In the genomic region with DNA sequence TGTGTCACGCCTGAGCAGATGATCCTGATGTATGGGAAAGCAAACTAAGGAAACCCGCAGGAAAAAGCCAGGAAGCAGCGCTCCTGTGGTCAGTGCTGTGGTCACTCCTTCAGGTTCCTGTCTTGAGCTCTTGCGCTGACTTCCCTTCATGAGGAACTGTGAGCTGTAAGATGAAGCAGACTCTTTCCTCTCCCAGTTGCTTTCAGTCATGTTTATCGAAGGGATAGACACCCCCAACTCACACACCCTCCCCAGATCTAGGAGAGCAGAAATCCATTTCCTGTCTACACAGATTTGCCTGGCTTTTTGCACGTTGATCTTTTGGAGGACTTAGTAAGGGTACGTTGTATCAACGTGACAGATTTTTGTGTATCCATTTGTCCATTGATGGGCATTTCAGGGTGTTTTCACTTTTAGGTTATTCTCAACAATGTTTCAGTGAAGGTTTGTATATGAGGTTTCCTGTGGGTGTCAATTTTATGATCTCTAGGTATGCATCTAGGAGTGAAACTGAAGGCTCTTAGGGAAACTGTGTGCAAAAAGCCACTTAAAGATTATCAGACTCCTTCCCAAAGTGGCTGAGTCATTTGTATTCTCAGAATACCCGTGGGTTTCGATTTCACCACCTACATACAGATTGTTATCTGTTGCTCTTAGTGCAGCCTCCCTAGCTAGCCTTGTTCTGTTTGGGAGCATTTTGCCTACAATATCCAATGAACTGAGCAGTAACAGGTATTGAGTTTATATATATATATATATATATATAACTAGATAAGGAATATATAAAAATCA, we compare ENCODE assay signal across 14 mouse cellular contexts. TPM values are rescaled to one million over a fixed set of nuclear protein-coding genes. Genes with fewer than 3 reads are reported as not detected.
DNase-seq lines count a peak whose midpoint lies in the region; ATAC-seq and TF ChIP-seq lines count a peak whose summit lies in the region.
"Had no signal": no experiment of that assay in that cellular context is flagged by ENCODE, and none has a peak within 500 bp of the region (broad histone marks: within the 10 kb centered on the region; RNA-seq: fewer than 3 reads in every experiment).

No protein-coding gene starts in this region.

- DNase-seq in heart, postnatal 0 days (ENCODE audit: low spot score) = no peak
- DNase-seq in heart, postnatal 14 days = no peak
- DNase-seq in c-Kit-negative CD71-positive TER-119-positive erythroid progenitor cells, embryonic 14.5 days (ENCODE audit: low read depth, low spot score) = peak; percentile 66
- DNase-seq in liver, embryonic 13.5 days = no peak
- DNase-seq in naive thymus-derived CD4-positive, alpha-beta T cell, adult 2 months (ENCODE audit: low read depth) = peak; percentile 49
- no peak for DNase-seq in ovary, postnatal 14 days (ENCODE audit: low spot score)
- no peak for DNase-seq in thymus, postnatal 4 days
- DNase-seq: cerebellum, postnatal 25 days; heart, adult 18-20 months; left cerebral cortex, postnatal 4 days; lung, postnatal 14 days had no signal

- no peak for TF ChIP-seq EP300 in heart, postnatal 0 days (IDR thresholded peaks at IDR 0.05; ENCODE audit: low read depth)

- intact Hi-C loops in heart, postnatal 14 days (cut with DNase I) = no loop called here

- no peaks in the 10 kb centered on the region for H3K36me3 ChIP-seq in heart, postnatal 0 days (replicated peaks; ENCODE audit: control insufficient read depth, insufficient read depth, low read length)
- no peaks in the 10 kb centered on the region for H3K36me3 ChIP-seq in liver, embryonic 13.5 days
- no peaks in the 10 kb centered on the region for H3K36me3 ChIP-seq in forebrain, embryonic 16.5 days (ENCODE audit: control insufficient read depth, insufficient read depth)
- H3K36me3 ChIP-seq: hindbrain, embryonic 13.5 days; kidney, embryonic 15.5 days had no signal

- no peak for TF ChIP-seq CTCF in heart, postnatal 0 days (IDR thresholded peaks at IDR 0.05; ENCODE audit: low read depth)

- H3K4me3 ChIP-seq in heart, postnatal 0 days (ENCODE audit: low read depth, low read length) = no peak overlapping the region
- peak overlapping the region; percentile 32 for H3K4me3 ChIP-seq in liver, embryonic 13.5 days (replicated peaks)
- no peak overlapping the region for H3K4me3 ChIP-seq in forebrain, embryonic 16.5 days (replicated peaks; ENCODE audit: low read length)
- H3K4me3 ChIP-seq: hindbrain, embryonic 13.5 days; kidney, embryonic 15.5 days had no signal

- peak overlapping the region; percentile 18; the same call in 1 of the 2 replicates for H3K4me2 ChIP-seq in heart, postnatal 0 days (ENCODE audit: low read depth, low read length)
- peak overlapping the region; percentile 68 for H3K4me2 ChIP-seq in liver, embryonic 13.5 days
- no peak overlapping the region for H3K4me2 ChIP-seq in forebrain, embryonic 16.5 days (ENCODE audit: low read length)
- H3K4me2 ChIP-seq: hindbrain, embryonic 13.5 days; kidney, embryonic 15.5 days had no signal

- H3K27me3 ChIP-seq in heart, postnatal 0 days (ENCODE audit: control insufficient read depth, insufficient read depth, low read length) = no peaks in the 10 kb centered on the region
- no peaks in the 10 kb centered on the region for H3K27me3 ChIP-seq in liver, embryonic 13.5 days
- H3K27me3 ChIP-seq in forebrain, embryonic 16.5 days (replicated peaks; ENCODE audit: control insufficient read depth, insufficient read depth, low read length) = no peaks in the 10 kb centered on the region
- H3K27me3 ChIP-seq: hindbrain, embryonic 13.5 days; kidney, embryonic 15.5 days had no signal

- ATAC-seq in heart, postnatal 0 days (ENCODE audit: insufficient read depth, low read depth) = no peak
- ATAC-seq in liver, embryonic 13.5 days (ENCODE audit: low read depth) = peak; percentile 84
- ATAC-seq in forebrain, embryonic 16.5 days = no peak

- H3K9ac ChIP-seq in heart, postnatal 0 days (replicated peaks; ENCODE audit: low read depth, low read length) = no peak overlapping the region
- peak overlapping the region; percentile 49 for H3K9ac ChIP-seq in liver, embryonic 13.5 days
- H3K9ac ChIP-seq in forebrain, embryonic 16.5 days (replicated peaks; ENCODE audit: low read depth, low read length) = no peak overlapping the region
- H3K9ac ChIP-seq: hindbrain, embryonic 13.5 days; kidney, embryonic 15.5 days had no signal

- H3K9me3 ChIP-seq in heart, postnatal 0 days (replicated peaks; ENCODE audit: control insufficient read depth, low read length) = no peaks in the 10 kb centered on the region
- no peaks in the 10 kb centered on the region for H3K9me3 ChIP-seq in liver, embryonic 13.5 days (replicated peaks)
- H3K9me3 ChIP-seq in forebrain, embryonic 16.5 days (ENCODE audit: control insufficient read depth, low read length) = no peaks in the 10 kb centered on the region
- H3K9me3 ChIP-seq: hindbrain, embryonic 13.5 days; kidney, embryonic 15.5 days had no signal

- 46% methylated on average over 10 of the region's 10 CpGs for WGBS in heart, postnatal 0 days
- WGBS in liver, embryonic 13.5 days (ENCODE audit: insufficient replicate concordance) = 11% methylated on average over 10 of the region's 10 CpGs
- WGBS in forebrain, embryonic 16.5 days = 86% methylated on average over 10 of the region's 10 CpGs

- no peaks in the 10 kb centered on the region for H3K4me1 ChIP-seq in heart, postnatal 0 days (ENCODE audit: control insufficient read depth, insufficient read depth)
- peaks cover 33% of the 10 kb centered on the region for H3K4me1 ChIP-seq in liver, embryonic 13.5 days (replicated peaks)
- no peaks in the 10 kb centered on the region for H3K4me1 ChIP-seq in forebrain, embryonic 16.5 days (replicated peaks; ENCODE audit: control insufficient read depth, insufficient read depth, low read length)
- H3K4me1 ChIP-seq: hindbrain, embryonic 13.5 days; kidney, embryonic 15.5 days had no signal

- H3K27ac ChIP-seq in heart, postnatal 0 days (ENCODE audit: low read depth) = no peak overlapping the region
- peak overlapping the region; percentile 64 for H3K27ac ChIP-seq in liver, embryonic 13.5 days
- no peak overlapping the region for H3K27ac ChIP-seq in forebrain, embryonic 16.5 days (ENCODE audit: low read length)
- H3K27ac ChIP-seq: hindbrain, embryonic 13.5 days; kidney, embryonic 15.5 days had no signal

RNA-seq across cellular contexts. Expression of a gene that starts 6.5 kb away (rescaled TPM):
- total RNA-seq in heart, postnatal 0 days (2014; rRNA removed; ENCODE audit: low replicate concordance) = 77.9 and 105 TPM in 2 replicates
- 50.0 and 55.5 TPM in 2 replicates for polyA plus RNA-seq in heart, postnatal 0 days (2015; fragmentation: Nextera tagmentation; extraction: Ambion mirVana)
- 10 to 100 TPM; 47.4 to 47.5 TPM for total RNA-seq in heart, postnatal 14 days (2021)
- 35.3 and 42.9 TPM in 2 replicates for polyA plus RNA-seq in liver, embryonic 13.5 days (2015; fragmentation: Nextera tagmentation; extraction: Ambion mirVana)
- 90.3 and 91.3 TPM in 2 replicates for polyA plus RNA-seq in forebrain, embryonic 16.5 days (2015; fragmentation: Nextera tagmentation; extraction: Ambion mirVana)

RNA-seq across cellular contexts. Expression of a gene that starts 12.4 kb away (rescaled TPM):
- 9.1 and 14.3 TPM in 2 replicates for total RNA-seq in heart, postnatal 0 days (2014; rRNA removed; ENCODE audit: low replicate concordance)
- polyA plus RNA-seq in heart, postnatal 0 days (2015; fragmentation: Nextera tagmentation; extraction: Ambion mirVana) = 7.3 and 8.3 TPM in 2 replicates
- total RNA-seq in heart, postnatal 14 days (2021) = 1 to 10 TPM; 4.9 to 6.0 TPM
- 6.8 and 6.9 TPM in 2 replicates for polyA plus RNA-seq in liver, embryonic 13.5 days (2015; fragmentation: Nextera tagmentation; extraction: Ambion mirVana)
- polyA plus RNA-seq in forebrain, embryonic 16.5 days (2015; fragmentation: Nextera tagmentation; extraction: Ambion mirVana) = 26.3 and 27.9 TPM in 2 replicates

Comparison
In these comparisons a context has a peak if more than half of its experiments do, and no peak if none do; other contexts are left out.
1. DNase-seq: peak in c-Kit-negative CD71-positive TER-119-positive erythroid progenitor cells, embryonic 14.5 days (single experiment) and naive thymus-derived CD4-positive, alpha-beta T cell, adult 2 months (single experiment); none in heart, postnatal 0 days (single experiment), heart, postnatal 14 days (0 of 2), liver, embryonic 13.5 days (single experiment), ovary, postnatal 14 days (single experiment) and thymus, postnatal 4 days (single experiment).